Mouse (Mus musculus) liver, embryonic 11.5 days (tissue): Measurements from ENCODE around the gene Scgb1c1. TPM values are rescaled to one million over a fixed set of nuclear protein-coding genes. Genes with fewer than 3 reads are reported as not detected.
A peak's percentile ranks its signal among the peaks of the same experiment; 100 is the strongest.

Experiments used
- ATAC-seq: fragments of 200-750 bp; cut with Nextera tagmentation; replicated peaks from 2 replicates; pipeline ENCODE4 v1.8.0; 2017; ENCODE audit warnings: moderate number of reproducible peaks, mild to moderate bottlenecking, moderate TSS enrichment, moderate library complexity; ENCODE audit not compliant: low FRiP score
- DNase-seq: peaks from one replicate; pipeline ENCODE4 v3.0.0-alpha.2; 2017; ENCODE audit warnings: low spot score
- H3K27ac ChIP-seq: fragments of 300-500 bp; sonication (generic); 2 replicates; pipeline ENCODE4 v1.5.1; 2014; ENCODE audit warnings: mild to moderate bottlenecking, low read depth, low read length, control low read depth
- H3K27me3 ChIP-seq: fragments of 300-500 bp; sonication (generic); replicated peaks from 2 replicates; pipeline ENCODE4 v1.6.1; 2014; ENCODE audit warnings: low read length, mixed read lengths; ENCODE audit not compliant: control insufficient read depth, insufficient read depth
- H3K36me3 ChIP-seq: fragments of 300-500 bp; sonication (generic); 2 replicates; pipeline ENCODE4 v1.6.1; 2014; ENCODE audit warnings: mild to moderate bottlenecking, low read length, moderate library complexity, mixed read lengths; ENCODE audit not compliant: control insufficient read depth, insufficient read depth
- H3K4me1 ChIP-seq: fragments of 300-500 bp; sonication (generic); replicated peaks from 2 replicates; pipeline ENCODE4 v1.6.1; 2014; ENCODE audit warnings: low read length, mixed read lengths; ENCODE audit not compliant: control insufficient read depth, insufficient read depth
- H3K4me2 ChIP-seq: fragments of 300-500 bp; sonication (generic); 2 replicates; pipeline ENCODE4 v1.6.1; 2014; ENCODE audit warnings: mild to moderate bottlenecking, control low read depth, moderate library complexity
- H3K4me3 ChIP-seq: fragments of 300-500 bp; sonication (generic); 2 replicates; pipeline ENCODE4 v1.5.1; 2014; ENCODE audit warnings: low read depth, low read length, control low read depth
- H3K9ac ChIP-seq: fragments of 300-500 bp; sonication (generic); 2 replicates; pipeline ENCODE4 v1.6.1; 2014; ENCODE audit warnings: low read depth, low read length, control low read depth
- H3K9me3 ChIP-seq: fragments of 300-500 bp; sonication (generic); 2 replicates; pipeline ENCODE4 v1.6.1; 2016; ENCODE audit warnings: low read length, inconsistent platforms, mixed read lengths; ENCODE audit not compliant: control insufficient read depth
- WGBS: fragments of 180-500 bp; shearing (Covaris S2); extraction: QIAGEN DNeasy Blood & Tissue Kit; methylation state at CpG from one replicate; pipeline ENCODE4 v1.1.7; 2014; 5-methylcytosine and 5-hydroxymethylcytosine counted together
- polyA plus RNA-seq: library from polyadenylated mRNA; unstranded; fragments of >200 nt; fragmentation: Nextera tagmentation; extraction: Ambion mirVana; gene quantifications from 2 replicates; pipeline ENCODE4 v1.2.1, GENCODE M21; 2014

The Scgb1c1 gene
- polyA plus RNA-seq, 1 experiment from 2014 or later, result not detected

GRCm38 (mm10) chr7:140851916-140852315 is 6.6 kb downstream of the Scgb1c1 start:
- WGBS, result 91% methylated on average over 4 of the region's 4 CpGs
- no peak overlapping the region for H3K4me3 ChIP-seq
- DNase-seq, result no peak

GRCm38 (mm10) chr7:140853386-140853785 is 8.0 kb downstream of the Scgb1c1 start:
- H3K4me2 ChIP-seq, result no peak overlapping the region
- H3K27ac ChIP-seq, result no peak overlapping the region
- no peaks in the 10 kb centered on the region for H3K9me3 ChIP-seq
- ATAC-seq (no peak), DNase-seq (no peak)
- H3K4me1 ChIP-seq, result peaks cover 17% of the 10 kb centered on the region
- H3K27me3 ChIP-seq, result no peaks in the 10 kb centered on the region
- H3K4me3 ChIP-seq, result no peak overlapping the region
- 0 out of 2 replicates have a peak overlapping the region, but pooled peaks have one; percentile 25 for H3K9ac ChIP-seq
- H3K36me3 ChIP-seq, result peaks cover 23% of the 10 kb centered on the region
- 78% methylated on average over 9 of the region's 9 CpGs for WGBS

More at GRCm38 (mm10) chr7:140851916-140852315, 6.6 kb downstream of the Scgb1c1 start:
- Histone ChIP-seq H3K9me3 (no peaks in the 10 kb centered on the region), H3K27me3 (no peaks in the 10 kb centered on the region), H3K27ac (no peak overlapping the region), H3K4me1 (peaks cover 12% of the 10 kb centered on the region), H3K9ac (no peak overlapping the region), H3K36me3 (peaks cover 23% of the 10 kb centered on the region), H3K4me2 (no peak overlapping the region)
- no peak for ATAC-seq

GRCm38 (mm10) chr7:140854483-140854882 is 9.1 kb downstream of the Scgb1c1 start:
- Histone ChIP-seq H3K9me3 (no peaks in the 10 kb centered on the region), H3K4me3 (peak overlapping the region; percentile 67; the same call in 1 of the 2 replicates), H3K9ac (no peak overlapping the region), H3K27ac (no peak overlapping the region), H3K36me3 (peaks cover 27% of the 10 kb centered on the region), H3K4me2 (peak overlapping the region; percentile 99; the same call in 1 of the 2 replicates), H3K4me1 (peaks cover 22% of the 10 kb centered on the region), H3K27me3 (no peaks in the 10 kb centered on the region)
- 93% methylated on average over 18 of the region's 18 CpGs for WGBS
- DNase-seq, result no peak
- ATAC-seq, result no peak

GRCm38 (mm10) chr7:140855181-140855580 is 9.8 kb downstream of the Scgb1c1 start:
- no peaks in the 10 kb centered on the region for H3K9me3 ChIP-seq
- 69% methylated on average over 9 of the region's 9 CpGs for WGBS
- H3K9ac ChIP-seq, result peak overlapping the region; percentile 91
- H3K4me2 ChIP-seq, result peak overlapping the region; percentile 99
- peaks cover 22% of the 10 kb centered on the region for H3K4me1 ChIP-seq
- H3K36me3 ChIP-seq, result peaks cover 31% of the 10 kb centered on the region
- no peak overlapping the region for H3K27ac ChIP-seq
- DNase-seq, result no peak
- no peaks in the 10 kb centered on the region for H3K27me3 ChIP-seq
- ATAC-seq, result no peak
- H3K4me3 ChIP-seq, result peak overlapping the region; percentile 67

GRCm38 (mm10) chr7:140855860-140856784 is 10.8 kb downstream of the Scgb1c1 start, which contains the start of gene Gm45785:
Gm45785 (minus strand) TSS chr7:140856331.
- peaks cover 22% of the 10 kb centered on the region for H3K4me1 ChIP-seq

GRCm38 (mm10) chr7:140856785-140857549 is 11.6 kb downstream of the Scgb1c1 start, which contains the start of gene Ric8a:
Ric8a (plus strand) TSS chr7:140856957.
- Histone ChIP-seq H3K36me3 (peaks cover 44% of the 10 kb centered on the region), H3K9ac (peak within 1 kb of the TSS; percentile 91), H3K9me3 (no peaks in the 10 kb centered on the region), H3K4me2 (peak within 1 kb of the TSS; percentile 99), H3K4me1 (peaks cover 22% of the 10 kb centered on the region), H3K27ac (peak within 1 kb of the TSS; percentile 95), H3K4me3 (peak within 1 kb of the TSS; percentile 67), H3K27me3 (no peaks in the 10 kb centered on the region)
- DNase-seq (peak; percentile 85), ATAC-seq (peak; percentile 82)
- WGBS, result under 1% methylated on average over 50 of the region's 50 CpGs

More at GRCm38 (mm10) chr7:140855860-140856784, 10.8 kb downstream of the Scgb1c1 start, which contains the start of gene Gm45785:
- Histone ChIP-seq H3K27me3 (no peaks in the 10 kb centered on the region), H3K27ac (peak within 1 kb of the TSS; percentile 95), H3K36me3 (peaks cover 37% of the 10 kb centered on the region), H3K4me2 (peak within 1 kb of the TSS; percentile 99), H3K9ac (peak within 1 kb of the TSS; percentile 91), H3K9me3 (no peaks in the 10 kb centered on the region), H3K4me3 (peak within 1 kb of the TSS; percentile 67)
- WGBS, result under 1% methylated on average over 51 of the region's 51 CpGs
- ATAC-seq (peak; percentile 78), DNase-seq (peak; percentile 88)

- peak within 1 kb of the TSS; percentile 91 for H3K9ac ChIP-seq
- peaks cover 22% of the 10 kb centered on the region for H3K4me1 ChIP-seq
- H3K4me2 ChIP-seq, result peak within 1 kb of the TSS; percentile 99
- 30% methylated on average over 40 of the region's 40 CpGs for WGBS
- peak within 1 kb of the TSS; percentile 67 for H3K4me3 ChIP-seq
- ATAC-seq, result peak; percentile 32
- H3K9me3 ChIP-seq, result no peaks in the 10 kb centered on the region
- H3K27me3 ChIP-seq, result no peaks in the 10 kb centered on the region
- peaks cover 43% of the 10 kb centered on the region for H3K36me3 ChIP-seq
- peak; percentile 44 for DNase-seq
- peak within 1 kb of the TSS; percentile 95 for H3K27ac ChIP-seq
Observed at GRCm38 (mm10) chr7:140857550-140858505, 12.5 kb downstream of the Scgb1c1 start, which contains the start of gene Bet1l. Bet1l (minus strand) TSS chr7:140857577.
